Mouse (Mus musculus) CH12.LX (cell line): ENCODE measurements around the gene Nectin2. TPM values are rescaled to one million over a fixed set of nuclear protein-coding genes. Genes with fewer than 3 reads are reported as not detected.

ENCODE experiments used
- DNase-seq: peaks from one replicate; pipeline ENCODE4 v3.0.0-alpha.2; 2013; ENCODE audit errors: extremely low read depth
- H3K27ac ChIP-seq: 2 replicates; pipeline ENCODE4 v1.5.1; 2012; ENCODE audit warnings: low read depth, mild to moderate bottlenecking, control low read depth, moderate library complexity; ENCODE audit not compliant: insufficient read depth
- H3K27me3 ChIP-seq: replicated peaks from 2 replicates; pipeline ENCODE3; 2012; ENCODE audit warnings: inconsistent platforms
- H3K36me3 ChIP-seq, 2 experiments: replicated peaks in 1 of 2; 2 replicates each; pipeline versions ENCODE3 to v1.6.1; 2012; ENCODE audit warnings: inconsistent platforms in 1 of 2, low read length in 1 of 2, mild to moderate bottlenecking in 1 of 2, mixed read lengths in 1 of 2, moderate library complexity in 1 of 2; ENCODE audit not compliant: control insufficient read depth in 1 of 2, insufficient read depth in 1 of 2
- H3K4me1 ChIP-seq, 2 experiments: 2 replicates each; pipeline ENCODE4 v1.6.1; 2012; ENCODE audit warnings: inconsistent platforms in 1 of 2, moderate library complexity in 1 of 2; ENCODE audit not compliant: insufficient read depth in 2 of 2, control insufficient read depth in 1 of 2
- H3K4me2 ChIP-seq: 2 replicates; pipeline ENCODE4 v1.6.1; 2012; ENCODE audit warnings: low read depth, mild to moderate bottlenecking, control low read depth; ENCODE audit not compliant: poor library complexity, insufficient read depth, severe bottlenecking
- H3K4me3 ChIP-seq, 3 experiments: fragments of 150-350 bp in 1 of 3; sonication (generic) in 1 of 3; replicated peaks in 1 of 3; 2 replicates each; pipeline versions ENCODE3 to v1.5.1; 2011 to 2012; ENCODE audit warnings: low read depth in 2 of 3, low read length in 2 of 3, mild to moderate bottlenecking in 2 of 3, moderate library complexity in 2 of 3, control low read depth in 1 of 3, improper control_type of control experiment in 1 of 3, inconsistent platforms in 1 of 3, mixed read lengths in 1 of 3; ENCODE audit not compliant: poor library complexity in 1 of 3
- H3K79me2 ChIP-seq: replicated peaks from 2 replicates; pipeline ENCODE4 v1.6.1; 2012; ENCODE audit warnings: mild to moderate bottlenecking, moderate library complexity; ENCODE audit not compliant: control insufficient read depth, poor library complexity, insufficient read depth, severe bottlenecking; ENCODE audit errors: extremely low read depth
- H3K9ac ChIP-seq: 2 replicates; pipeline ENCODE4 v1.6.1; 2012; ENCODE audit warnings: low read depth, mild to moderate bottlenecking, control low read depth, moderate library complexity; ENCODE audit not compliant: insufficient read depth
- H3K9me3 ChIP-seq: replicated peaks from 2 replicates; pipeline ENCODE3; 2012; ENCODE audit warnings: low read length, inconsistent platforms, mixed read lengths
- CHD2 ChIP-seq: IDR thresholded peaks from 2 replicates; pipeline ENCODE4 v1.6.1; 2011; ENCODE audit warnings: low read length, improper control_type of control experiment
- IRF4 ChIP-seq: IDR thresholded peaks from 2 replicates; pipeline ENCODE4 v1.6.1; 2014; ENCODE audit warnings: low read depth, mild to moderate bottlenecking, inconsistent platforms, low read length, improper control_type of control experiment
- JUND ChIP-seq: conservative IDR thresholded peaks from 2 replicates; pipeline ENCODE4 v1.6.1; 2011; ENCODE audit warnings: low read depth, low read length, improper control_type of control experiment
- KAT2A ChIP-seq: IDR thresholded peaks from 2 replicates; pipeline ENCODE4 v1.6.1; 2012; ENCODE audit warnings: low read length, improper control_type of control experiment, inconsistent platforms; ENCODE audit not compliant: insufficient replicate concordance
- MAX ChIP-seq: IDR thresholded peaks from 2 replicates; pipeline ENCODE4 v1.6.1; 2011; ENCODE audit warnings: low read length, improper control_type of control experiment
- MEF2A ChIP-seq: IDR thresholded peaks from 2 replicates; pipeline ENCODE4 v1.6.1; 2014; ENCODE audit warnings: low read depth, mild to moderate bottlenecking, inconsistent platforms, low read length, improper control_type of control experiment, borderline replicate concordance
- NRF1 ChIP-seq: IDR thresholded peaks from 2 replicates; pipeline ENCODE4 v1.6.1; 2014; ENCODE audit warnings: low read depth, mild to moderate bottlenecking, inconsistent platforms, low read length, improper control_type of control experiment, moderate library complexity
- PAX5 ChIP-seq: IDR thresholded peaks from 2 replicates; pipeline ENCODE4 v1.6.1; 2012; ENCODE audit warnings: low read length, inconsistent platforms, mixed read lengths
- POLR2AphosphoS2 ChIP-seq: IDR thresholded peaks from 2 replicates; pipeline ENCODE4 v1.6.1; 2011; ENCODE audit warnings: low read depth, low read length, improper control_type of control experiment
- RAD21 ChIP-seq: IDR thresholded peaks from 2 replicates; pipeline ENCODE4 v1.6.1; 2011; ENCODE audit warnings: low read depth, mild to moderate bottlenecking, low read length, improper control_type of control experiment, moderate library complexity
- TBP ChIP-seq: conservative IDR thresholded peaks from 2 replicates; pipeline ENCODE4 v1.6.1; 2011; ENCODE audit warnings: low read depth, low read length, improper control_type of control experiment
- TCF12 ChIP-seq: IDR thresholded peaks from 2 replicates; pipeline ENCODE4 v1.6.1; 2014; ENCODE audit warnings: low read depth, mild to moderate bottlenecking, inconsistent platforms, low read length, improper control_type of control experiment
- UBTF ChIP-seq: IDR thresholded peaks from 2 replicates; pipeline ENCODE4 v1.6.1; 2012; ENCODE audit warnings: low read depth, mild to moderate bottlenecking, inconsistent platforms, low read length, improper control_type of control experiment, moderate library complexity
- USF2 ChIP-seq: conservative IDR thresholded peaks from 2 replicates; pipeline ENCODE4 v1.6.1; 2011; ENCODE audit warnings: low read depth, low read length, improper control_type of control experiment
- ZMIZ1 ChIP-seq: IDR thresholded peaks from 2 replicates; pipeline ENCODE4 v1.6.1; 2012; ENCODE audit warnings: low read depth, mild to moderate bottlenecking, inconsistent platforms, low read length, improper control_type of control experiment
- dilution Hi-C: fragments of 300-500 bp; cut with MboI; formaldehyde crosslinking; loops from 2 replicates; pipeline ENCODE4 v1.14.3; 2020; ENCODE audit warnings: low sequenced_read_pairs; ENCODE audit not compliant: extremely low pct_unique_long_range_greater_than_20kb, extremely low pct_ligation_motif_present
- in situ Hi-C: fragments of 300-500 bp; cut with MboI; formaldehyde crosslinking; loops from 3 replicates; pipeline ENCODE4 v1.14.3; 2019; ENCODE audit warnings: low sequenced_read_pairs, low pct_ligation_motif_present, low pct_unique_long_range_greater_than_20kb, mixed read lengths
- polyA plus RNA-seq: library from polyadenylated mRNA; unstranded; fragments of >175 nt; gene quantifications from 2 replicates; pipeline ENCODE4 v1.2.1, GENCODE M21; 2012; ENCODE audit warnings: low read depth; ENCODE audit not compliant: insufficient read length
- total RNA-seq, 2 experiments: library from RNA; depleted of rRNA; stranded (reverse); fragments of 300-350 nt in 1 of 2; fragments of >200 nt in 1 of 2; gene quantifications; 2 replicates each; pipeline ENCODE4 v1.2.3; 2012 to 2014

The Nectin2 gene
- total and polyA plus RNA-seq, 3 experiments, result 3.0 to 14.1 (median 6.3) TPM

- dilution Hi-C loops, result no loop called here
- no peak for DNase-seq
- Histone ChIP-seq H3K4me3 (no peak overlapping the region), H3K36me3 (peaks cover 0 to 10% of the 10 kb centered on the region in 2 experiments), H3K27me3 (peaks cover 1% of the 10 kb centered on the region)
- TF ChIP-seq POLR2AphosphoS2 (no peak), JUND (no peak), RAD21 (no peak), PAX5 (no peak), TBP (no peak), IRF4 (no peak), USF2 (no peak), KAT2A (no peak), MEF2A (no peak)
- TF ChIP-seq, all 38 proteins: peak for 0
- in situ Hi-C loops, result no loop called here
- H3K4me1 ChIP-seq, result peaks cover 7 to 49% of the 10 kb centered on the region in 2 experiments
- no peak overlapping the region for H3K9ac ChIP-seq
- H3K9me3 ChIP-seq, result peaks cover 3% of the 10 kb centered on the region
- no peak overlapping the region for H3K4me2 ChIP-seq
- H3K27ac ChIP-seq, result no peak overlapping the region
- no peaks in the 10 kb centered on the region for H3K79me2 ChIP-seq
Observed at GRCm38 (mm10) chr7:19743791-19744190, 6.5 kb downstream of the Nectin2 start.

- H3K9me3 ChIP-seq, result peaks cover 3% of the 10 kb centered on the region
- in situ Hi-C loops (no loop called here), dilution Hi-C loops (no loop called here)
- no peaks in the 10 kb centered on the region for H3K79me2 ChIP-seq
- H3K9ac ChIP-seq, result no peak overlapping the region
- peaks cover 4 to 18% of the 10 kb centered on the region in 2 experiments for H3K36me3 ChIP-seq
- no peak for DNase-seq
- no peak overlapping the region for H3K27ac ChIP-seq
- H3K4me1 ChIP-seq, result peaks cover 7 to 36% of the 10 kb centered on the region in 2 experiments
- TF ChIP-seq MAX (no peak), JUND (no peak), TCF12 (no peak), KAT2A (no peak), PAX5 (no peak), CHD2 (no peak), ZMIZ1 (no peak), UBTF (no peak), NRF1 (no peak)
- H3K27me3 ChIP-seq, result no peaks in the 10 kb centered on the region
- no peak overlapping the region for H3K4me2 ChIP-seq
- no peak overlapping the region for H3K4me3 ChIP-seq
Observed at GRCm38 (mm10) chr7:19742468-19742867, 7.8 kb downstream of the Nectin2 start.
